Mouse (Mus musculus) CH12.LX (cell line): ENCODE data around the gene Eef2k. TPM values are rescaled to one million over a fixed set of nuclear protein-coding genes. Genes with fewer than 3 reads are reported as not detected.
A peak's percentile ranks its signal among the peaks of the same experiment; 100 is the strongest.

Experiments used
- DNase-seq: peaks from one replicate; pipeline ENCODE4 v3.0.0-alpha.2; 2013; ENCODE audit errors: extremely low read depth
- H3K27ac ChIP-seq: 2 replicates; pipeline ENCODE4 v1.5.1; 2012; ENCODE audit warnings: low read depth, mild to moderate bottlenecking, control low read depth, moderate library complexity; ENCODE audit not compliant: insufficient read depth
- H3K27me3 ChIP-seq: replicated peaks from 2 replicates; pipeline ENCODE3; 2012; ENCODE audit warnings: inconsistent platforms
- H3K36me3 ChIP-seq, 2 experiments: replicated peaks in 1 of 2; 2 replicates each; pipeline versions ENCODE3 to v1.6.1; 2012; ENCODE audit warnings: inconsistent platforms in 1 of 2, low read length in 1 of 2, mild to moderate bottlenecking in 1 of 2, mixed read lengths in 1 of 2, moderate library complexity in 1 of 2; ENCODE audit not compliant: control insufficient read depth in 1 of 2, insufficient read depth in 1 of 2
- H3K4me1 ChIP-seq, 2 experiments: 2 replicates each; pipeline ENCODE4 v1.6.1; 2012; ENCODE audit warnings: inconsistent platforms in 1 of 2, moderate library complexity in 1 of 2; ENCODE audit not compliant: insufficient read depth in 2 of 2, control insufficient read depth in 1 of 2
- H3K4me2 ChIP-seq: 2 replicates; pipeline ENCODE4 v1.6.1; 2012; ENCODE audit warnings: low read depth, mild to moderate bottlenecking, control low read depth; ENCODE audit not compliant: poor library complexity, insufficient read depth, severe bottlenecking
- H3K4me3 ChIP-seq, 3 experiments: fragments of 150-350 bp in 1 of 3; sonication (generic) in 1 of 3; replicated peaks in 1 of 3; 2 replicates each; pipeline versions ENCODE3 to v1.5.1; 2011 to 2012; ENCODE audit warnings: low read depth in 2 of 3, low read length in 2 of 3, mild to moderate bottlenecking in 2 of 3, moderate library complexity in 2 of 3, control low read depth in 1 of 3, improper control_type of control experiment in 1 of 3, inconsistent platforms in 1 of 3, mixed read lengths in 1 of 3; ENCODE audit not compliant: poor library complexity in 1 of 3
- H3K79me2 ChIP-seq: replicated peaks from 2 replicates; pipeline ENCODE4 v1.6.1; 2012; ENCODE audit warnings: mild to moderate bottlenecking, moderate library complexity; ENCODE audit not compliant: control insufficient read depth, poor library complexity, insufficient read depth, severe bottlenecking; ENCODE audit errors: extremely low read depth
- H3K9ac ChIP-seq: 2 replicates; pipeline ENCODE4 v1.6.1; 2012; ENCODE audit warnings: low read depth, mild to moderate bottlenecking, control low read depth, moderate library complexity; ENCODE audit not compliant: insufficient read depth
- H3K9me3 ChIP-seq: replicated peaks from 2 replicates; pipeline ENCODE3; 2012; ENCODE audit warnings: low read length, inconsistent platforms, mixed read lengths
- BHLHE40 ChIP-seq: IDR thresholded peaks from 2 replicates; pipeline ENCODE4 v1.6.1; 2011; ENCODE audit warnings: mild to moderate bottlenecking, low read depth, low read length, improper control_type of control experiment
- CHD2 ChIP-seq: IDR thresholded peaks from 2 replicates; pipeline ENCODE4 v1.6.1; 2011; ENCODE audit warnings: low read length, improper control_type of control experiment
- E2F4 ChIP-seq: IDR thresholded peaks from 2 replicates; pipeline ENCODE4 v1.6.1; 2011; ENCODE audit warnings: low read depth, low read length, improper control_type of control experiment; ENCODE audit not compliant: insufficient replicate concordance
- EP300 ChIP-seq: IDR thresholded peaks from 2 replicates; pipeline ENCODE4 v1.6.1; 2011; ENCODE audit warnings: low read length, improper control_type of control experiment
- ETS1 ChIP-seq: conservative IDR thresholded peaks from 2 replicates; pipeline ENCODE4 v1.6.1; 2012; ENCODE audit warnings: low read depth, mild to moderate bottlenecking, inconsistent platforms, low read length, improper control_type of control experiment, moderate library complexity
- GABPA ChIP-seq: IDR thresholded peaks from 2 replicates; pipeline ENCODE4 v1.6.1; 2012; ENCODE audit warnings: low read depth, low read length, improper control_type of control experiment, inconsistent platforms; ENCODE audit not compliant: insufficient replicate concordance
- HCFC1 ChIP-seq: IDR thresholded peaks from 2 replicates; pipeline ENCODE4 v1.6.1; 2012; ENCODE audit warnings: low read depth, mild to moderate bottlenecking, inconsistent platforms, low read length, improper control_type of control experiment
- IRF4 ChIP-seq: IDR thresholded peaks from 2 replicates; pipeline ENCODE4 v1.6.1; 2014; ENCODE audit warnings: low read depth, mild to moderate bottlenecking, inconsistent platforms, low read length, improper control_type of control experiment
- JUN ChIP-seq: IDR thresholded peaks from 2 replicates; pipeline ENCODE4 v1.6.1; 2011; ENCODE audit warnings: low read depth, mild to moderate bottlenecking, low read length, improper control_type of control experiment, moderate library complexity; ENCODE audit not compliant: insufficient read depth
- JUND ChIP-seq: conservative IDR thresholded peaks from 2 replicates; pipeline ENCODE4 v1.6.1; 2011; ENCODE audit warnings: low read depth, low read length, improper control_type of control experiment
- KAT2A ChIP-seq: IDR thresholded peaks from 2 replicates; pipeline ENCODE4 v1.6.1; 2012; ENCODE audit warnings: low read length, improper control_type of control experiment, inconsistent platforms; ENCODE audit not compliant: insufficient replicate concordance
- MAFK ChIP-seq: IDR thresholded peaks from 2 replicates; pipeline ENCODE4 v1.6.1; 2011; ENCODE audit warnings: low read length, improper control_type of control experiment; ENCODE audit not compliant: insufficient replicate concordance
- MAX ChIP-seq: IDR thresholded peaks from 2 replicates; pipeline ENCODE4 v1.6.1; 2011; ENCODE audit warnings: low read length, improper control_type of control experiment
- MXI1 ChIP-seq: IDR thresholded peaks from 2 replicates; pipeline ENCODE4 v1.6.1; 2011; ENCODE audit warnings: mild to moderate bottlenecking, low read depth, low read length, improper control_type of control experiment
- MYC ChIP-seq: IDR thresholded peaks from 2 replicates; pipeline ENCODE4 v1.6.1; 2011; ENCODE audit warnings: low read depth, mild to moderate bottlenecking, improper control_type of control experiment, low read length
- NELFE ChIP-seq: IDR thresholded peaks from 2 replicates; pipeline ENCODE4 v1.6.1; 2011; ENCODE audit warnings: low read depth, low read length, improper control_type of control experiment
- PAX5 ChIP-seq: IDR thresholded peaks from 2 replicates; pipeline ENCODE4 v1.6.1; 2012; ENCODE audit warnings: low read length, inconsistent platforms, mixed read lengths
- POLR2AphosphoS2 ChIP-seq: IDR thresholded peaks from 2 replicates; pipeline ENCODE4 v1.6.1; 2011; ENCODE audit warnings: low read depth, low read length, improper control_type of control experiment
- SIN3A ChIP-seq: IDR thresholded peaks from 2 replicates; pipeline ENCODE4 v1.6.1; 2012; ENCODE audit warnings: low read length, improper control_type of control experiment, inconsistent platforms
- TBP ChIP-seq: conservative IDR thresholded peaks from 2 replicates; pipeline ENCODE4 v1.6.1; 2011; ENCODE audit warnings: low read depth, low read length, improper control_type of control experiment
- USF1 ChIP-seq: IDR thresholded peaks from 2 replicates; pipeline ENCODE4 v1.6.1; 2014; ENCODE audit warnings: low read depth, mild to moderate bottlenecking, inconsistent platforms, low read length, improper control_type of control experiment
- USF2 ChIP-seq: conservative IDR thresholded peaks from 2 replicates; pipeline ENCODE4 v1.6.1; 2011; ENCODE audit warnings: low read depth, low read length, improper control_type of control experiment
- ZC3H11A ChIP-seq: IDR thresholded peaks from 2 replicates; pipeline ENCODE4 v1.6.1; 2012; ENCODE audit warnings: low read depth, mild to moderate bottlenecking, inconsistent platforms, low read length, improper control_type of control experiment
- ZMIZ1 ChIP-seq: IDR thresholded peaks from 2 replicates; pipeline ENCODE4 v1.6.1; 2012; ENCODE audit warnings: low read depth, mild to moderate bottlenecking, inconsistent platforms, low read length, improper control_type of control experiment
- dilution Hi-C: fragments of 300-500 bp; cut with MboI; formaldehyde crosslinking; loops from 2 replicates; pipeline ENCODE4 v1.14.3; 2020; ENCODE audit warnings: low sequenced_read_pairs; ENCODE audit not compliant: extremely low pct_unique_long_range_greater_than_20kb, extremely low pct_ligation_motif_present
- in situ Hi-C: fragments of 300-500 bp; cut with MboI; formaldehyde crosslinking; loops from 3 replicates; pipeline ENCODE4 v1.14.3; 2019; ENCODE audit warnings: low sequenced_read_pairs, low pct_ligation_motif_present, low pct_unique_long_range_greater_than_20kb, mixed read lengths
- polyA plus RNA-seq: library from polyadenylated mRNA; unstranded; fragments of >175 nt; gene quantifications from 2 replicates; pipeline ENCODE4 v1.2.1, GENCODE M21; 2012; ENCODE audit warnings: low read depth; ENCODE audit not compliant: insufficient read length
- total RNA-seq, 2 experiments: library from RNA; depleted of rRNA; stranded (reverse); fragments of 300-350 nt in 1 of 2; fragments of >200 nt in 1 of 2; gene quantifications; 2 replicates each; pipeline ENCODE4 v1.2.3; 2012 to 2014

Eef2k gene
- total and polyA plus RNA-seq, 3 experiments = 5.5 to 13.9 (median 13.7) TPM

DNA sequence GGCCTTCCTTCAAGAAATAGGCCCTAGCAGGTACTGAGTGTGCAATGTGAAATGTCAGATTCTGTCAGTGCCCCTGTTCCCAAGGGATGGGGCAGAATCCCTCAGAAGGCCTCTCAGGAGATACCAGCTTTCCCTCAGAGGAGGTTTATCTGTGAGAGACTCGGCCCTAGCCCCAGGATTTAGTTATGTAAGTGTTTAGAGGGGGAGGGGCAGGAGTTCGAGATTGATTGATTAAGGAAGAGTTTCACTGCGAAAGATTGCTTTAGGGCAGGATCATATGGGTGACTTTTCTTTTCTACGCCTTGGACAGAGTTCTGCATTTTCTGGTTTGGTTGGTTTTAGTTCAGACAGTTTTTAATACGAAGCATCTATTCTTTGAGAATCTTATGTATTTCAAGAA, 20.8 kb downstream of the Eef2k start:
- Histone ChIP-seq H3K79me2 (no peaks in the 10 kb centered on the region), H3K4me1 (peaks cover 7 to 72% of the 10 kb centered on the region in 2 experiments; a peak in 3 of 4 replicates)

DNA sequence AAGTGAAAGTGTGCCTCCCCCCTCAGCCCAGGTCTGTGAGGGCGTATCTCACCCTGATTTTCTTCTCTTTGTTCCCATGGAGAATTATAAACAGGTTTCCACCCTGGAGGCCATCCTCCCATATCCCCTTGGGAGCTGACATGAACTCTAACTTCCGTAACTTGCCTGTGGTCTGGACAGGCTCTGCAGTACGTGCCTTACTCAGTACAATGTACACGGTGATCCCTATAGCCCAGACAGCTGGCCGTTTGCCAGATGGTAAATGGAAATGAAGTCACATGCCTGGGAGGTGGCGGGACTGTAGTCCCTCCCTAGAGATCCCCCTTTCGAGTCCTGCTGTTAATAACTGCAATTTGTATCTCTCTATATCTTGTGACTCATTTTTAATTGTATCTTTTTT, 22.5 kb downstream of the Eef2k start:
- no peak overlapping the region for H3K9ac ChIP-seq
- TF ChIP-seq ETS1 (peak; percentile 59), USF2 (no peak), ZC3H11A (no peak), EP300 (peak; percentile 41; the same call in 1 of the 2 replicates), BHLHE40 (peak; percentile 80), GABPA (no peak)
- TF ChIP-seq, all 38 proteins: peak for 3
- peak; percentile 71 for DNase-seq
- Histone ChIP-seq H3K4me1 (peaks cover 7 to 77% of the 10 kb centered on the region in 2 experiments; a peak in 3 of 4 replicates), H3K27me3 (no peaks in the 10 kb centered on the region), H3K27ac (no peak overlapping the region), H3K4me3 (no peak overlapping the region), H3K4me2 (peak overlapping the region; percentile 11; the same call in 1 of the 2 replicates), H3K36me3 (peaks cover 0 to 2% of the 10 kb centered on the region in 2 experiments), H3K79me2 (no peaks in the 10 kb centered on the region), H3K9me3 (no peaks in the 10 kb centered on the region)
- in situ Hi-C loops = no loop called here
- dilution Hi-C loops = no loop called here

More for the DNA sequence above, 20.8 kb downstream of the Eef2k start:
- no peak overlapping the region for H3K4me2 ChIP-seq
- H3K27ac ChIP-seq = no peak overlapping the region
- dilution Hi-C loops = no loop called here
- DNase-seq = no peak
- H3K9me3 ChIP-seq = no peaks in the 10 kb centered on the region
- H3K27me3 ChIP-seq = no peaks in the 10 kb centered on the region
- TF ChIP-seq JUN (no peak), MAX (no peak), SIN3A (no peak), HCFC1 (no peak), PAX5 (no peak)
- peaks cover 0 to 8% of the 10 kb centered on the region in 2 experiments for H3K36me3 ChIP-seq
- H3K4me3 ChIP-seq = no peak overlapping the region
- no peak overlapping the region for H3K9ac ChIP-seq
- in situ Hi-C loops = no loop called here

- peaks cover 0 to 2% of the 10 kb centered on the region in 2 experiments for H3K36me3 ChIP-seq
- no peaks in the 10 kb centered on the region for H3K27me3 ChIP-seq
- in situ Hi-C loops = no loop called here
- peaks cover 7 to 75% of the 10 kb centered on the region in 2 experiments; a peak in 3 of 4 replicates for H3K4me1 ChIP-seq
- H3K27ac ChIP-seq = no peak overlapping the region
- no peak overlapping the region for H3K9ac ChIP-seq
- no peak overlapping the region for H3K4me3 ChIP-seq
- no peaks in the 10 kb centered on the region for H3K79me2 ChIP-seq
- TF ChIP-seq HCFC1 = no peak
- TF ChIP-seq TBP = no peak
- TF ChIP-seq MAFK = no peak
- TF ChIP-seq JUND = no peak
- TF ChIP-seq USF2 = no peak
- no peak for TF ChIP-seq POLR2AphosphoS2
- no peak for TF ChIP-seq SIN3A
- no peak for TF ChIP-seq BHLHE40
- TF ChIP-seq IRF4 = no peak
- TF ChIP-seq USF1 = no peak
- TF ChIP-seq KAT2A = no peak
- no peak for TF ChIP-seq MYC
- no peak for TF ChIP-seq EP300
- TF ChIP-seq PAX5 = no peak
- no peak for TF ChIP-seq NELFE
- TF ChIP-seq GABPA = no peak
- TF ChIP-seq MXI1 = no peak
- TF ChIP-seq ZMIZ1 = no peak
- no peak for TF ChIP-seq E2F4
- TF ChIP-seq CHD2 = no peak
- dilution Hi-C loops = no loop called here
- DNase-seq = no peak
- no peak overlapping the region for H3K4me2 ChIP-seq
- H3K9me3 ChIP-seq = no peaks in the 10 kb centered on the region
Observed at GRCm38 (mm10) chr7:120865832-120866231, 23.2 kb downstream of the Eef2k start.
